Mouse (Mus musculus) heart, embryonic 14.5 days (tissue): ENCODE measurements around the gene Chil1. TPM values are rescaled to one million over a fixed set of nuclear protein-coding genes. Genes with fewer than 3 reads are reported as not detected.

ENCODE experiments used
- ATAC-seq: fragments of 200-750 bp; cut with Nextera tagmentation; 2 replicates; pipeline ENCODE4 v1.8.0; 2017; ENCODE audit warnings: low read depth, moderate TSS enrichment; ENCODE audit not compliant: insufficient number of reproducible peaks, insufficient read depth, low FRiP score
- H3K27ac ChIP-seq, 2 experiments: fragments of 200-500 bp in 1 of 2; fragments of 300-500 bp in 1 of 2; sonication (generic) in 1 of 2; replicated peaks in 1 of 2; 2 replicates each; pipeline ENCODE4 v1.5.1; 2012 to 2014; ENCODE audit warnings: low read depth in 2 of 2, low read length in 2 of 2, control low read depth in 1 of 2, mild to moderate bottlenecking in 1 of 2, mixed read lengths in 1 of 2; ENCODE audit not compliant: control insufficient read depth in 1 of 2, insufficient read depth in 1 of 2
- H3K27me3 ChIP-seq: fragments of 300-500 bp; sonication (generic); 2 replicates; pipeline ENCODE4 v1.6.1; 2014; ENCODE audit warnings: mild to moderate bottlenecking, low read length, control low read depth; ENCODE audit not compliant: control insufficient read depth, insufficient read depth
- H3K36me3 ChIP-seq: fragments of 300-500 bp; sonication (generic); 2 replicates; pipeline ENCODE4 v1.6.1; 2014; ENCODE audit warnings: mild to moderate bottlenecking, control low read depth, low read length, mixed read lengths; ENCODE audit not compliant: control insufficient read depth, insufficient read depth
- H3K4me1 ChIP-seq, 2 experiments: fragments of 200-500 bp in 1 of 2; fragments of 300-500 bp in 1 of 2; sonication (generic) in 1 of 2; 2 replicates each; pipeline ENCODE4 v1.6.1; 2012 to 2014; ENCODE audit warnings: low read length in 2 of 2, control low read depth in 1 of 2, mixed read lengths in 1 of 2; ENCODE audit not compliant: control insufficient read depth in 2 of 2, insufficient read depth in 2 of 2
- H3K4me2 ChIP-seq: fragments of 300-500 bp; sonication (generic); 2 replicates; pipeline ENCODE4 v1.6.1; 2014; ENCODE audit warnings: mild to moderate bottlenecking, low read length
- H3K4me3 ChIP-seq, 2 experiments: fragments of 200-500 bp in 1 of 2; fragments of 300-500 bp in 1 of 2; sonication (generic) in 1 of 2; 2 replicates each; pipeline ENCODE4 v1.5.1; 2012 to 2014; ENCODE audit warnings: low read length in 2 of 2, mild to moderate bottlenecking in 2 of 2, control low read depth in 1 of 2, low read depth in 1 of 2, moderate library complexity in 1 of 2; ENCODE audit not compliant: control insufficient read depth in 1 of 2, insufficient read depth in 1 of 2
- H3K9ac ChIP-seq: fragments of 300-500 bp; sonication (generic); 2 replicates; pipeline ENCODE4 v1.6.1; 2014; ENCODE audit warnings: mild to moderate bottlenecking, low read length
- H3K9me3 ChIP-seq: fragments of 300-500 bp; sonication (generic); 2 replicates; pipeline ENCODE4 v1.6.1; 2016; ENCODE audit warnings: low read length, control low read depth; ENCODE audit not compliant: control insufficient read depth
- WGBS: fragments of 180-500 bp; shearing (Covaris S2); extraction: QIAGEN DNeasy Blood & Tissue Kit; methylation state at CpG from one replicate; pipeline ENCODE4 v1.1.7; 2014; 5-methylcytosine and 5-hydroxymethylcytosine counted together
- polyA plus RNA-seq: library from polyadenylated mRNA; unstranded; fragments of >200 nt; fragmentation: Nextera tagmentation; extraction: Ambion mirVana; gene quantifications from 2 replicates; pipeline ENCODE4 v1.2.1, GENCODE M21; 2014

Chil1 gene
- polyA plus RNA-seq, result 0.66 and 1.5 TPM in 2 replicates

- Histone ChIP-seq H3K27me3 (no peaks in the 10 kb centered on the region), H3K4me1 (no peaks in the 10 kb centered on the region; a peak in 1 of 4 replicates), H3K9me3 (no peaks in the 10 kb centered on the region), H3K9ac (no peak within 1 kb of the TSS), H3K36me3 (no peaks in the 10 kb centered on the region), H3K4me2 (no peak within 1 kb of the TSS), H3K27ac (no peak within 1 kb of the TSS), H3K4me3 (no peak within 1 kb of the TSS)
- no peak for ATAC-seq
- WGBS, result 66% methylated on average over 4 of the region's 4 CpGs
Measured at GRCm38 (mm10) chr1:134182025-134182424, at the start of gene Chil1. Gene Chil1 (plus strand): TSS chr1:134182176.

GRCm38 (mm10) chr1:134133316-134133715 lies 48.7 kb upstream of the Chil1 start:
- Histone ChIP-seq H3K9ac (no peak overlapping the region), H3K36me3 (no peaks in the 10 kb centered on the region), H3K9me3 (no peaks in the 10 kb centered on the region), H3K4me1 (no peaks in the 10 kb centered on the region; a peak in 2 of 4 replicates), H3K4me2 (no peak overlapping the region), H3K27me3 (no peaks in the 10 kb centered on the region), H3K4me3 (no peak overlapping the region), H3K27ac (no peak overlapping the region)
- no peak for ATAC-seq
- 60% methylated on average over 11 of the region's 11 CpGs for WGBS

- no peaks in the 10 kb centered on the region for H3K9me3 ChIP-seq
- no peak overlapping the region for H3K4me3 ChIP-seq
- H3K27me3 ChIP-seq, result no peaks in the 10 kb centered on the region
- 41% methylated on average over 3 of the region's 3 CpGs for WGBS
- H3K9ac ChIP-seq, result no peak overlapping the region
- H3K36me3 ChIP-seq, result no peaks in the 10 kb centered on the region
- H3K4me2 ChIP-seq, result no peak overlapping the region
- H3K27ac ChIP-seq, result no peak overlapping the region
- no peak for ATAC-seq
- H3K4me1 ChIP-seq, result no peaks in the 10 kb centered on the region; a peak in 2 of 4 replicates
Measured at GRCm38 (mm10) chr1:134136351-134136750, 45.6 kb upstream of the Chil1 start.

GRCm38 (mm10) chr1:134138424-134138823 lies 43.6 kb upstream of the Chil1 start:
- Histone ChIP-seq H3K9ac (no peak overlapping the region), H3K4me1 (no peaks in the 10 kb centered on the region), H3K36me3 (no peaks in the 10 kb centered on the region), H3K4me3 (no peak overlapping the region), H3K4me2 (no peak overlapping the region), H3K9me3 (no peaks in the 10 kb centered on the region), H3K27ac (no peak overlapping the region), H3K27me3 (no peaks in the 10 kb centered on the region)
- 78% methylated on average over 9 of the region's 9 CpGs for WGBS
- ATAC-seq, result no peak

- no peak overlapping the region for H3K4me2 ChIP-seq
- no peak overlapping the region for H3K27ac ChIP-seq
- H3K4me1 ChIP-seq, result no peaks in the 10 kb centered on the region
- H3K4me3 ChIP-seq, result no peak overlapping the region
- H3K36me3 ChIP-seq, result no peaks in the 10 kb centered on the region
- H3K27me3 ChIP-seq, result peaks cover 2% of the 10 kb centered on the region; the same call in 1 of the 2 replicates
- H3K9me3 ChIP-seq, result no peaks in the 10 kb centered on the region
- no peak overlapping the region for H3K9ac ChIP-seq
- WGBS, result 78% methylated on average over 4 of the region's 4 CpGs
- ATAC-seq, result no peak
Measured at GRCm38 (mm10) chr1:134142363-134142794, 39.6 kb upstream of the Chil1 start.

GRCm38 (mm10) chr1:134146066-134146465 lies 35.9 kb upstream of the Chil1 start:
- Histone ChIP-seq H3K27ac (no peak overlapping the region), H3K9me3 (no peaks in the 10 kb centered on the region), H3K36me3 (no peaks in the 10 kb centered on the region), H3K4me2 (no peak overlapping the region), H3K9ac (no peak overlapping the region), H3K27me3 (peaks cover 2% of the 10 kb centered on the region; the same call in 1 of the 2 replicates), H3K4me3 (no peak overlapping the region), H3K4me1 (peaks cover 0 to 5% of the 10 kb centered on the region in 2 experiments; a peak in 2 of 4 replicates)
- ATAC-seq, result no peak
- 71% methylated on average over 8 of the region's 8 CpGs for WGBS

GRCm38 (mm10) chr1:134150076-134150475 lies 31.9 kb upstream of the Chil1 start:
- Histone ChIP-seq H3K27ac (no peak overlapping the region), H3K9me3 (peaks cover 6% of the 10 kb centered on the region; the same call in 1 of the 2 replicates), H3K4me3 (no peak overlapping the region), H3K9ac (no peak overlapping the region), H3K4me2 (no peak overlapping the region), H3K27me3 (no peaks in the 10 kb centered on the region), H3K36me3 (no peaks in the 10 kb centered on the region), H3K4me1 (peaks cover 6 to 7% of the 10 kb centered on the region in 2 experiments; a peak in 3 of 4 replicates)
- ATAC-seq, result no peak
- WGBS, result 55% methylated on average over 8 of the region's 8 CpGs

GRCm38 (mm10) chr1:134150745-134151144 lies 31.2 kb upstream of the Chil1 start:
- Histone ChIP-seq H3K27me3 (no peaks in the 10 kb centered on the region), H3K4me1 (peaks cover 6 to 7% of the 10 kb centered on the region in 2 experiments; a peak in 3 of 4 replicates), H3K9me3 (peaks cover 6% of the 10 kb centered on the region; the same call in 1 of the 2 replicates), H3K4me2 (no peak overlapping the region), H3K27ac (no peak overlapping the region), H3K4me3 (no peak overlapping the region), H3K9ac (no peak overlapping the region), H3K36me3 (no peaks in the 10 kb centered on the region)
- 87% methylated on average over 9 of the region's 9 CpGs for WGBS
- no peak for ATAC-seq
